ENCODE assay signal across 20 mouse cellular contexts in genomic region chr9:44986976-44987375, GRCm38 (mm10). TPM values are rescaled to one million over a fixed set of nuclear protein-coding genes. Genes with fewer than 3 reads are reported as not detected.
DNase-seq lines count a peak whose midpoint lies in the region; ATAC-seq and TF ChIP-seq lines count a peak whose summit lies in the region.
"Had no signal": no experiment of that assay in that cellular context is flagged by ENCODE, and none has a peak within 500 bp of the region (broad histone marks: within the 10 kb centered on the region; RNA-seq: fewer than 3 reads in every experiment).

No protein-coding gene starts in this region.

- H3K36me3 ChIP-seq in macrophage (ENCODE audit: inconsistent target), result no peaks in the 10 kb centered on the region
- H3K36me3 ChIP-seq: embryonic facial prominence, embryonic 15.5 days; forebrain, embryonic 15.5 days; heart, embryonic 15.5 days; hindbrain, embryonic 15.5 days; neural tube, embryonic 15.5 days had no signal

- H3K4me1 ChIP-seq in bone marrow macrophage, adult 2 months (ENCODE audit: control insufficient read depth, insufficient read depth, low read length), result peaks cover 11% of the 10 kb centered on the region
- H3K4me1 ChIP-seq: embryonic facial prominence, embryonic 15.5 days; forebrain, embryonic 15.5 days; heart, embryonic 15.5 days; hindbrain, embryonic 15.5 days; neural tube, embryonic 15.5 days had no signal

- no peak for TF ChIP-seq POLR2A in bone marrow macrophage, adult 2 months (IDR thresholded peaks at IDR 0.05; ENCODE audit: borderline replicate concordance, low read depth, low read length)

- no peak for ATAC-seq in erythroblast, adult 5-6 weeks (replicated peaks; ENCODE audit: low FRiP score, poor library complexity, severe bottlenecking)
- ATAC-seq: forebrain, embryonic 15.5 days had no signal

- DNase-seq in thymus, postnatal 25 days, result peak; percentile 47
- DNase-seq in thymus, adult 18-20 months, result no peak
- DNase-seq in thymus, postnatal 4 days, result peak; percentile 55
- no peak for DNase-seq in MN1 (ENCODE audit: low spot score)
- no peak for DNase-seq in layer of hippocampus, postnatal 36 days
- DNase-seq: adrenal gland, postnatal 25 days; cerebellum, postnatal 36 days; gastrocnemius, postnatal 14 days; kidney, adult 18-20 months; retina, postnatal 1 day had no signal

- TF ChIP-seq CTCF in bone marrow macrophage, adult 2 months (IDR thresholded peaks at IDR 0.05; ENCODE audit: low read depth, low read length), result no peak

- 27% methylated on average over 5 of the region's 5 CpGs for WGBS in macrophage (ENCODE audit: missing documents)

- H3K4me3 ChIP-seq in bone marrow macrophage, adult 2 months (ENCODE audit: insufficient read depth, low read length), result no peak overlapping the region
- no peak overlapping the region for H3K4me3 ChIP-seq in macrophage (ENCODE audit: inconsistent target)
- H3K4me3 ChIP-seq: embryonic facial prominence, embryonic 15.5 days; forebrain, embryonic 15.5 days; hindbrain, embryonic 15.5 days; neural tube, embryonic 15.5 days had no signal

- H3K27ac ChIP-seq in bone marrow macrophage, adult 2 months (ENCODE audit: insufficient read depth, low read depth, low read length), result peak overlapping the region; percentile 21; the same call in 1 of the 2 replicates
- H3K27ac ChIP-seq in macrophage, result peak overlapping the region; percentile 69
- H3K27ac ChIP-seq: embryonic facial prominence, embryonic 15.5 days; forebrain, embryonic 15.5 days; hindbrain, embryonic 15.5 days; neural tube, embryonic 15.5 days had no signal

- H3K79me2 ChIP-seq in macrophage (ENCODE audit: inconsistent target), result no peaks in the 10 kb centered on the region

RNA-seq across cellular contexts. Expression of gene Cd3d, which starts 5.4 kb away (rescaled TPM):
- polyA plus RNA-seq in bone marrow macrophage, adult 2 months (2012; ENCODE audit: insufficient read depth, insufficient read length, missing spikeins), result not detected in 2 replicates
- not detected for total RNA-seq in macrophage (2018; cell fraction: chromatin; rRNA removed)
- total RNA-seq in macrophage (2018; cell fraction: cytosol; rRNA removed), result under 1 TPM in 2 of 26 experiments, not detected in 24; 0.11 to 0.47 TPM
- under 1 TPM in 1 of 26 experiments, not detected in 25; 0.33 TPM for total RNA-seq in macrophage (2018; cell fraction: nucleus; rRNA removed)
- 0.20 TPM in 1 of 3 replicates, not detected in the others for polyA plus RNA-seq in macrophage (2018)
- total RNA-seq in layer of hippocampus, postnatal 36 days (2021), result not detected
- not detected in 2 replicates for total RNA-seq in erythroblast, adult 5-6 weeks (2015; ENCODE audit: low replicate concordance)
- not detected in 2 replicates for total RNA-seq in erythroblast, adult 5-6 weeks (2017; ENCODE audit: low replicate concordance)
- total RNA-seq: adrenal gland, postnatal 25 days; ES-E14; midbrain, postnatal 0 days had no signal
- polyA plus RNA-seq: embryonic facial prominence, embryonic 15.5 days; forebrain, embryonic 15.5 days; hindbrain, embryonic 15.5 days; midbrain, postnatal 0 days; neural tube, embryonic 15.5 days had no signal

RNA-seq across cellular contexts. Expression of gene Cd3g, which starts 6.7 kb away (rescaled TPM):
- polyA plus RNA-seq in bone marrow macrophage, adult 2 months (2012; ENCODE audit: insufficient read depth, insufficient read length, missing spikeins), result not detected in 2 replicates
- total RNA-seq in macrophage (2018; cell fraction: chromatin; rRNA removed), result not detected
- total RNA-seq in macrophage (2018; cell fraction: cytosol; rRNA removed), result under 1 TPM in 3 of 26 experiments, not detected in 23; 0.21 to 0.39 (median 0.26) TPM
- under 1 TPM in 1 of 26 experiments, not detected in 25; 0.46 TPM for total RNA-seq in macrophage (2018; cell fraction: nucleus; rRNA removed)
- 0.14 TPM in 1 of 3 replicates, not detected in the others for polyA plus RNA-seq in macrophage (2018)
- not detected for total RNA-seq in layer of hippocampus, postnatal 36 days (2021)
- 6.9 TPM in 1 of 2 replicates, not detected in the other for total RNA-seq in erythroblast, adult 5-6 weeks (2015; ENCODE audit: low replicate concordance)
- total RNA-seq in erythroblast, adult 5-6 weeks (2017; ENCODE audit: low replicate concordance), result 0.98 and 6.6 TPM in 2 replicates
- total RNA-seq: midbrain, postnatal 0 days had no signal
- polyA plus RNA-seq: forebrain, embryonic 15.5 days; hindbrain, embryonic 15.5 days; midbrain, postnatal 0 days; neural tube, embryonic 15.5 days had no signal

RNA-seq across cellular contexts. Expression of gene Ube4a, which starts 21.6 kb away (rescaled TPM):
- polyA plus RNA-seq in bone marrow macrophage, adult 2 months (2012; ENCODE audit: insufficient read depth, insufficient read length, missing spikeins), result 40.7 and 48.0 TPM in 2 replicates
- total RNA-seq in macrophage (2018; cell fraction: chromatin; rRNA removed), result 100 to 1,000 TPM in 18 of 26 experiments, 10 to 100 TPM in 8; 52.2 to 142 (median 108) TPM
- 10 to 100 TPM; 33.2 to 55.2 (median 46.6) TPM for total RNA-seq in macrophage (2018; cell fraction: cytosol; rRNA removed)
- 100 to 1,000 TPM in 9 of 26 experiments, 10 to 100 TPM in 17; 41.0 to 137 (median 89.5) TPM for total RNA-seq in macrophage (2018; cell fraction: nucleus; rRNA removed)
- polyA plus RNA-seq in macrophage (2018), result 25.0 to 37.7 TPM (median 29.2 TPM) in 3 replicates
- total RNA-seq in layer of hippocampus, postnatal 36 days (2021), result 10 to 100 TPM; 72.1 to 78.3 TPM
- 19.0 and 38.2 TPM in 2 replicates for total RNA-seq in erythroblast, adult 5-6 weeks (2015; ENCODE audit: low replicate concordance)
- total RNA-seq in erythroblast, adult 5-6 weeks (2017; ENCODE audit: low replicate concordance), result 29.6 and 53.4 TPM in 2 replicates

RNA-seq across cellular contexts. Expression of gene Cd3e, which starts 22.5 kb away (rescaled TPM):
- not detected in 2 replicates for polyA plus RNA-seq in bone marrow macrophage, adult 2 months (2012; ENCODE audit: insufficient read depth, insufficient read length, missing spikeins)
- not detected for total RNA-seq in macrophage (2018; cell fraction: chromatin; rRNA removed)
- total RNA-seq in macrophage (2018; cell fraction: cytosol; rRNA removed), result under 1 TPM in 2 of 26 experiments, not detected in 24; 0.27 to 0.29 TPM
- not detected for total RNA-seq in macrophage (2018; cell fraction: nucleus; rRNA removed)
- 0.25 TPM in 1 of 3 replicates, not detected in the others for polyA plus RNA-seq in macrophage (2018)
- total RNA-seq in layer of hippocampus, postnatal 36 days (2021), result not detected
- total RNA-seq in erythroblast, adult 5-6 weeks (2015; ENCODE audit: low replicate concordance), result not detected in 2 replicates
- total RNA-seq in erythroblast, adult 5-6 weeks (2017; ENCODE audit: low replicate concordance), result 0.43 TPM in 1 of 2 replicates, not detected in the other
- total RNA-seq: gastrocnemius, postnatal 14 days; midbrain, postnatal 0 days had no signal
- polyA plus RNA-seq: forebrain, embryonic 15.5 days had no signal

RNA-seq across cellular contexts. Expression of gene Mpzl2, which starts 52.6 kb away (rescaled TPM):
- not detected in 2 replicates for polyA plus RNA-seq in bone marrow macrophage, adult 2 months (2012; ENCODE audit: insufficient read depth, insufficient read length, missing spikeins)
- not detected for total RNA-seq in macrophage (2018; cell fraction: chromatin; rRNA removed)
- under 1 TPM in 1 of 26 experiments, not detected in 25; 0.14 TPM for total RNA-seq in macrophage (2018; cell fraction: cytosol; rRNA removed)
- not detected for total RNA-seq in macrophage (2018; cell fraction: nucleus; rRNA removed)
- polyA plus RNA-seq in macrophage (2018), result not detected in 3 replicates
- 1 to 10 TPM in 1 of 2 experiments, under 1 TPM in 1; 0.42 to 1.1 TPM for total RNA-seq in layer of hippocampus, postnatal 36 days (2021)
- total RNA-seq in erythroblast, adult 5-6 weeks (2015; ENCODE audit: low replicate concordance), result not detected in 2 replicates
- not detected in 2 replicates for total RNA-seq in erythroblast, adult 5-6 weeks (2017; ENCODE audit: low replicate concordance)

Comparison
In these comparisons a context has a peak if more than half of its experiments do, and no peak if none do; other contexts are left out.
1. DNase-seq: peak in thymus, postnatal 25 days (single experiment) and thymus, postnatal 4 days (single experiment); none in thymus, adult 18-20 months (0 of 2), MN1 (single experiment) and layer of hippocampus, postnatal 36 days (0 of 2).